Mouse (Mus musculus) frontal cortex, adult (tissue): ENCODE data around the gene Commd1.

Experiments used
- ATAC-seq: cut with Nextera tagmentation; 2 replicates; pipeline ENCODE4 v1.9.2; 2017; ENCODE audit warnings: mild to moderate bottlenecking, moderate library complexity, mixed read lengths; ENCODE audit not compliant: low TSS enrichment

Gene Commd1

GRCm38 (mm10) chr11:22891876-22892275 lies 90.3 kb downstream of the Commd1 start:
- no peak for ATAC-seq

DNA sequence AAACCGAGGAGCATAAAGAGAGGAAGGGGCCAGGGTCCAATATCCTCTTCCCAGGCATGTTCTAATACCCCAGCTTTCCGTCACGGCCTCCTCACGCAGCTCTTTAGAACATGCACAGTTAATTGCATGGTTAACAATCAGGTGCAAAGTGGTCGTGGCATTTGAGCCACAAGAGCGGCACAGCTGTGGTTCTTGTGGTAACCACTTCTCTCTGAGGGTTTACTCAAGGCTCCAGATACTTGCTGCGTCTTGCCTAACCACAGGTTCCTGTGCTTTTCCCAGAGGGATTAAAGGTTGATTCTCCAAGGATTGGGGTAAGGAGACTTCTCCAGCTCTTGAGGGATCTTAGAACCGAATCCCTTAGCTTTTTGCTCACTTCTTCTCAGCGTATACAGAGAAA lies 90.9 kb downstream of the Commd1 start:
- no peak for ATAC-seq

GRCm38 (mm10) chr11:22889224-22889623 lies 93.0 kb downstream of the Commd1 start:
- ATAC-seq, result peak; percentile 97

GRCm38 (mm10) chr11:22886991-22887390 lies 95.2 kb downstream of the Commd1 start:
- no peak for ATAC-seq

GRCm38 (mm10) chr11:22885350-22885749 lies 96.8 kb downstream of the Commd1 start:
- ATAC-seq, result no peak

DNA sequence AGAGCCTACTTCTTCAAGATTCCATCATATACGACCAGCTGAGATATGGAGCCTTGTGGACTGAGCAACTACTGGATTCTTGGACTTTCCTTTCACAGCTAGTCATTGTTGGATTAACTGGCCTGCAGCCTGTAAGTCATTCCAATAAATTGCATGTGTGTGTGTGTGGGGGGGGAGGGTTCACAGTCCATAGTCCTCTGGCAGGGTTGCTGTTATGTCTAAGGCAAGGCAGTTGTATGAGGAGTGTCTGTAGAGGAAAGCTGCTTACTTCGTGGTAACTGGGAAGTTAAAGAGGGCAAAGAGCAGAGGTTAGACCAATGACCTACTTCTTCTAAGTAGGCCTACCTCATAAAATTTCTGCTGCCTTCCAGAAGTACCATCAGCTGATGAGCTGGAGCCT lies 98.5 kb downstream of the Commd1 start:
- ATAC-seq, result no peak

DNA sequence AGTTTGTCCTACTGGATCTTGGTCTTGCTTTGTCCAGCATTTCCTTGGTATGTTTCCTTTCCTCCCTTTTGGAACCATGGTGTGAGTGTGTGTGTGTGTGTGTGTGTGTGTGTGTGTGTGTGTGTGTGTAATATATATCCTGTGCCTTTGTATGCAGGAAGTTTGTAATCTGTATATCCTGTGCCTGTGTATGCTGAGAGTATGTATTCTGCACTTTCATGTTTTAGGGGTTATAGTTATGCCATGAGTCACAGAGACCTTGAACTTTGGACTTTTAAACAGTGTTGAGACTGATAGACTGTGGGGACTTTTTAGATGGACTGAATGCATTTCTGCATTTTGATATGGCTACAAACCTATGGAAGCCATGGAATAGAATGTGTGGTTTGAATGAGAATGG lies 99.3 kb downstream of the Commd1 start:
- no peak for ATAC-seq

DNA sequence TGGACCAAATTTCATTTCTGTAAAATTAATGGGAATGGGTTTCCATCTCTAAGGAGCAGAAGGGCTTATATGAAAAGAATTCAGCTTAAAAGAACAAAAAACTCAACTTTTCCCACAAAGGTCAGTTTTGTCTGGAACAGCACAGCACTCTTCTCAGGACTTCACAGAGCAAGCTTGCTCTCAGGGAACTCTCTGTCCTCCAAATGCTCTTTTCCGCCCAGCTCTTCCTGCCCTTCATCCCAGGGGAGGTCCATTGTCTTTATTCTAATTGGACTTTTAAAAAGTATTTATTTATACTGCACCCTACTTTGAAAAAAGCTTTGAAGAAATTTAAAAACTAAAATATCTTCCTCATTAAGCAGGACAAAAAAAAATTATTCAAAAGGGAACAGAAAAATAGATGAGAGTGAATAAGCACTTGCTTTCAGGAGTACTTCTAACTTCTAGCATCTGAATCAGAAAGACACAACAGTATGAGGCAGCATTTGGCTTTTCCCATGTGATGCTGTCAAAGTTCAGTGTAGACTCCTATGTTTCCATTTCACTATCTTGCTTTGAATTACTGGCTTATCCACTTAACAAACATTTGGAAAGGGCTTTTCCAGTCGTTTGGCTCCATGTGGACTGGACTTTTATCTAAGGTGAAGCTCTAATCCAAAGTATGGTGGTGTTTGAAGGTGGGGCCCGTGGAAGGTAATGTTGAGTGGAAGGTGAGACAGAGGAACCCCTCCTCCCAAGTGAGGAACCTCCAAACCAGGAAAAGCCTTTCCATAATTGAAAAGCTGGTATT lies 101.6 kb downstream of the Commd1 start:
- no peak for ATAC-seq

DNA sequence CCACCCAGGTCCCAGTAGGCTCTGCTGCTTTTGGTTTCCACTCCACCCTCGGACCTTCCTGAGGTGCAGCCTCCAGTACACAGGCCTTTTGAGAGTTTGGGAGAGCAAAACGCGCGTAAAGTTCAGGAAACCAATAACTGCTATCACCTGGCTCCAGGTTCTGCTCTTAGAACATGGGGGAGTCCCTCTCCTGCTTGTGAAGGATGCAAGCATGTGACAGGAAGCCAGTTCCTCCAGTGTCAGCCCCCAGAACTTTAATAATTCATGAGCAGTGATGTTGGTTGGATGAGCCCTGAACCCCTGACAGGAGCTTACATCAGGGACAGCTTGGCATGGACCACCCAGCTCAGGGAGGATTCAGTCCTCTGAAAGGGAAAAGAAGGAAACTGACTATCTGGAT lies 102.5 kb downstream of the Commd1 start:
- no peak for ATAC-seq

GRCm38 (mm10) chr11:22876680-22877330 lies 105.4 kb downstream of the Commd1 start:
- ATAC-seq, result no peak

DNA sequence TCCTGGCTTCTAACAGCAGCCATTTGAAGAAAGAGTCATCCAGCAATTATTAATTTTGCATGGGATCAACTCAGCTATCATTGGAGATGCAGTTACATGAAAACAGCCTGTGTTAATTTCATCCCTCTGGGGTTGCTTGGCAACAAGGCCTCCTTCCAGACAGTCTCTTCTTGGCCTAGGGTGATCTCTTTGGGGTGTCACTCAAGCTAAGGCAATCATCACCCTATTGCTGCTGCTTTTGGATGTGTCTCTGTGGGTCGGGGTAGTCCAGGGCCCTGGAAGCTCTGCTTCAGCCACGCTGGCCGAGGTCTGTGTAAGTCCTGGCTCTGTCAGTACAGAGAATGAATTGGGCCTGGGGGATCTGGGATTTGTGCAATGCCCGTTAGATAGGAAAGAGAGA lies 106.9 kb downstream of the Commd1 start:
- ATAC-seq, result peak; percentile 22; the same call in 1 of the 2 replicates

- ATAC-seq, result peak; percentile 87
Measured at GRCm38 (mm10) chr11:22874747-22875146, 107.4 kb downstream of the Commd1 start.

- peak; percentile 32 for ATAC-seq
Measured at GRCm38 (mm10) chr11:22873383-22873782, 108.8 kb downstream of the Commd1 start.

DNA sequence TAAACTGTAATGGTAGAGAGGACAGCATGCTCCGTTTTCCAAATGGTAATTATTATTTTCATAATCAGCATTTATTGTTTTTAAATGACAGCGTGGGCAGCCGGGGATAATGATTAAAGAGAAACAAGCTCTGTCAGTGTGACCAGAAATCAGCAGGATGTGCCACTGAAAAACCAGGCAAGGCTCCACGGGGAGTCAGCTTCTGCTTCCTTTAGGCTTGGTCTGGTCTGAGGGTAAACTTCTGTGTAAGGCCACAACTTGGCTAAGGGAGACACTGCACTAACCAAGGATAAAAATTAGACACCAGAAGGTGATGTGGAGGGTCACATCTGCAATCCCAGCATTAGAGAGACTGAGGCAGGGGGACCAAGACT lies 109.9 kb downstream of the Commd1 start:
- ATAC-seq, result no peak

- no peak for ATAC-seq
Measured at GRCm38 (mm10) chr11:22871628-22872306, 110.4 kb downstream of the Commd1 start.

GRCm38 (mm10) chr11:22868582-22868981 lies 113.6 kb downstream of the Commd1 start:
- ATAC-seq, result no peak

- ATAC-seq, result no peak
Measured at GRCm38 (mm10) chr11:22867691-22868090, 114.5 kb downstream of the Commd1 start.

- no peak for ATAC-seq
Measured at GRCm38 (mm10) chr11:22865635-22866246, 116.4 kb downstream of the Commd1 start.

DNA sequence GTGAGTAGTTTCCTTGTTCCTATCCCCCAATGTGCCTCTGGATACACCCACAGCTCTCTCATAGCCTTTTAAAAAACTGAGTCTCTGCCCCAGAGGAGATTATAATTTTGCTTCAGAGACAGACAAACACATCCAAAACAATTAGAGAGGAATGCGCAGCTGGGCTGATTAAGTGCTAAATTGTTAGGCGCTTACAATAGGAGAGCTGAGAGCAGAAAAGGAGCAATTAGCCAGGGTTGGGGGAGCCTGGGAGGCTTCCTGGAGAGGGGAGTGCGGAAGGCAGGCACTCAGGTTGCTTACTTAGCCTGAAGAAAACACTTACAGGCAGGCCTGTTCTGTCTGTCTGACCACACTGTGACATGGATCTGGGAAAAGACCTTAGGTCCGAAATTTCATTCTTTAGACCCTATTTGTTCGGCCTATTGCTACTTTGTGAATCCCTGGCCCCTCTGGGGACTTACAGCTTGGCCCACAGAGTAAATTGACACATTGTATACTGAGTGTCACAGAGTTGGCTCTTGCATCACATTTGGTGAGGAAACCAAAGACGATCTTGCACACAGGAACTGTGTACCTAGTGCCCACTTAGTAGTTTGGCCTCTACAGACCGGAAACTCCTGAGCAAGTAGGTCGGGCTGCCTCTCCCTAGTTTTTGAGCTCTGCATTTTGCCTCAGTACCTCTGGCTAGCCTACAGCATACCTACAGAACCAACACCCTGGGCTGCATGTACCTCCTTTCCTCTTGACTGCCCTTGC lies 117.7 kb downstream of the Commd1 start:
- ATAC-seq, result no peak

- ATAC-seq, result no peak
Measured at GRCm38 (mm10) chr11:22863581-22863980, 118.6 kb downstream of the Commd1 start.

- ATAC-seq, result no peak
Measured at GRCm38 (mm10) chr11:22861315-22861714, 120.9 kb downstream of the Commd1 start.
